Mouse (Mus musculus): ENCODE data around the gene Pkp3. TPM values are rescaled to one million over a fixed set of nuclear protein-coding genes. Genes with fewer than 3 reads are reported as not detected.

Gene Pkp3
- polyA plus RNA-seq, 1 experiment from 2014 or later = 14.4 TPM

DNA sequence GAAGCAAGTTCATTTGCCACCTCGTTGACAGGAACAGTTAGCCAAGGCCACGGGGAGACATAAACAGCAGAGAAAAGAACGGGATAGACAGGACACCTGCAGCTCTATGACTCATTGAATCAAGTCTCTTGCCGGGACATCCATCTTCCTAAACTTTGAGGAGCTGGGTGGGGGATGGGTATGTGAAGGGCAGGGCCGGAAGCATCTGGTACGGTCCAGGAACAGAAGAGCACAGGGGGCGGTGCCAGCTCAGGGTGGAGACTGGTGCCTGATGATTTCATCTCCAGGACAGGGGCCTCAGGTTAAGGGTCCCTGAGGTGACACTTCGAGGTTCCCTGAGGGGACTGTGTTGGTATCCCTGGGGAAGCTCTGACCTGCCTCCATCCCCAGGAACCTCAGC is 9.9 kb downstream of the Pkp3 start:
- Histone ChIP-seq H3K27me3 (replicated peaks; ENCODE audit: insufficient read depth, low read length) (peaks cover 5% of the 10 kb centered on the region; the same call in 1 of the 2 replicates), H3K4me2 (replicated peaks; ENCODE audit: low read depth, low read length) (no peak overlapping the region), H3K36me3 (ENCODE audit: insufficient read depth, low read length) (no peaks in the 10 kb centered on the region), H3K9ac (replicated peaks; ENCODE audit: low read depth) (no peak overlapping the region), H3K27ac (ENCODE audit: low read length) (no peak overlapping the region), H3K4me1 (ENCODE audit: insufficient read depth, low read depth, low read length) (peaks cover 2% of the 10 kb centered on the region; the same call in 1 of the 2 replicates), H3K4me3 (ENCODE audit: low read depth, low read length) (no peak overlapping the region), H3K9me3 (ENCODE audit: low read length) (no peaks in the 10 kb centered on the region)
- ATAC-seq = peak; percentile 13; the same call in 1 of the 2 replicates
- DNase-seq (ENCODE audit: low spot score) = peak; percentile 57
- 18% methylated on average over 8 of the region's 8 CpGs for WGBS
- TF ChIP-seq EP300 (IDR thresholded peaks at IDR 0.05) (no peak), CTCF (IDR thresholded peaks at IDR 0.05) (no peak)

DNA sequence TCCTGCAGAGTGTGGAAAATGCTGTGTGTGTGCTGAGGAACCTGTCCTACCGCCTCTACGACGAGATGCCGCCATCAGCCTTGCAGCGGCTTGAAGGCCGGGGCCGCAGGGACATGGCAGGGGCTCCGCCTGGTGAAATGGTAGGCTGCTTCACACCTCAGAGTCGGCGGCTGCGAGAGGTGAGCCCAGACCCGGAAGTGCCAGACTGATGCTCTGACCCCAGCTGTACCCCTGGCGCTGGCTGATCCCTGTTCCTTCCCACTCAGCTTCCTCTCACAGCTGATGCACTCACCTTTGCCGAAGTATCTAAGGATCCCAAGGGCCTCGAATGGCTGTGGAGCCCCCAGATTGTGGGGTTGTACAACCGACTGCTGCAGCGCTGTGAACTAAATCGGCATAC is 10.5 kb downstream of the Pkp3 start:
- Histone ChIP-seq H3K9me3 (ENCODE audit: low read length) (no peaks in the 10 kb centered on the region), H3K27me3 (replicated peaks; ENCODE audit: insufficient read depth, low read length) (peaks cover 5% of the 10 kb centered on the region; the same call in 1 of the 2 replicates), H3K4me2 (replicated peaks; ENCODE audit: low read depth, low read length) (0 out of 2 replicates have a peak overlapping the region, but pooled peaks have one; percentile 6), H3K4me1 (ENCODE audit: insufficient read depth, low read depth, low read length) (peaks cover 2% of the 10 kb centered on the region; the same call in 1 of the 2 replicates), H3K4me3 (ENCODE audit: low read depth, low read length) (no peak overlapping the region), H3K36me3 (ENCODE audit: insufficient read depth, low read length) (no peaks in the 10 kb centered on the region), H3K9ac (replicated peaks; ENCODE audit: low read depth) (no peak overlapping the region), H3K27ac (ENCODE audit: low read length) (no peak overlapping the region)
- no peak for DNase-seq (ENCODE audit: low spot score)
- 12% methylated on average over 18 of the region's 18 CpGs for WGBS
- no peak for ATAC-seq
- no peak for TF ChIP-seq CTCF (IDR thresholded peaks at IDR 0.05)
- TF ChIP-seq EP300 (IDR thresholded peaks at IDR 0.05) = no peak

DNA sequence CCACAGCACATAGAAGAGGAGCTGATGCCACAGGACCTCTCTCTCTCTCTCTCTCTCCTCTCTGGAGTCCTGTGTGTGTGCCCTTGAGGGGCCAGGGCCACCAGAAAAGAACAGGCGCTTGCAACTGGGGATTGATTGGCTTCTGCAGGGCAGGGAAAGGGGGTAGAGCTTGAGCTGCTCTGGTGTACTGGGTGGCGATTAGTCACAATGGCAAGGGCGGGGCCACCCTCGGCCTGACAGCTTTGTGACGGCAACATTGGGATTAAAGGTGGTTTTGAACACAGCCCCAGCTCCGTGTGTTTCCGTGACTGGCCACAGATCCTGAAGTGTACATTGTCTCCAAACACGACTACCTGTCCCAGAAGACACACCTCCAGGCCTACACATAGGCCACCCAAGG is 12.2 kb downstream of the Pkp3 start:
- Histone ChIP-seq H3K36me3 (ENCODE audit: insufficient read depth, low read length) (no peaks in the 10 kb centered on the region), H3K27ac (ENCODE audit: low read length) (no peak overlapping the region), H3K4me2 (replicated peaks; ENCODE audit: low read depth, low read length) (no peak overlapping the region), H3K4me3 (ENCODE audit: low read depth, low read length) (no peak overlapping the region), H3K27me3 (replicated peaks; ENCODE audit: insufficient read depth, low read length) (peaks cover 5% of the 10 kb centered on the region; the same call in 1 of the 2 replicates), H3K9me3 (ENCODE audit: low read length) (no peaks in the 10 kb centered on the region), H3K4me1 (ENCODE audit: insufficient read depth, low read depth, low read length) (peaks cover 2% of the 10 kb centered on the region; the same call in 1 of the 2 replicates), H3K9ac (replicated peaks; ENCODE audit: low read depth) (no peak overlapping the region)
- no peak for ATAC-seq
- no peak for TF ChIP-seq CTCF (IDR thresholded peaks at IDR 0.05)
- no peak for TF ChIP-seq EP300 (IDR thresholded peaks at IDR 0.05)
- no peak for DNase-seq (ENCODE audit: low spot score)
- WGBS = 73% methylated on average over 8 of the region's 8 CpGs

DNA sequence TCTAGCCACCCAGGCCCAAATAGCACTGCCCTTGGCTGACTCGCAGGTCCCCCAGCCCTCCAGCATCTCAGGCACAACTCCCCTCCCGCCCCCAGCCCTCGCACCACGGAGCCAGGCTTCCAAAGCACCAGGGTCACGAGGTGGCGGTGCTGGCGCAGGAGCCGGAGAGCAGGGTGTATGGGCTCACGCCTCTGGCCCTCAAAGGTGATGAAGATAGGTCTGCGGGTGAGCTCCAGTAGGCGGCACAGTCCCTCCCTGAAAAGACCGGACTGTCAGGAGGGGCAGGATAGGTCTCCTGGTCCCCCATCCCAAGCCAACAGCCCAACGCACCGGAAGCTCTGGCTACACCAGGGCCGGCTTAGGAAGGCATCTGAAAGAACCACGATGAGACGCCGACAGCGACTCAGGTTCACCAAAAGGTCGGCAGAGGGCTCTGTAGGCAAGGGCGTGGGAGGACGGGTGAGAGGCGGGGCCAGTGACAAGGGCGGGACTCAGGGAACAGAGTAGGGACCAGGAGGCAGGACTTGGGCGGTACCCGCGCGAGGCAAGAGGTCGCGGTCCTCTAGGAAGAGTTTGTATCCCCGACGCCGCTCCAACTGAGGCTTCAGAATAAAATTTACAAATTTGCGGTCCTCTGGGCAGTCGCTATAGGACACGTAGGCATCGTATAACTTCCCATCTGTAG is 14.2 kb downstream of the Pkp3 start:
- no peaks in the 10 kb centered on the region for H3K36me3 ChIP-seq (ENCODE audit: insufficient read depth, low read length)
- H3K9me3 ChIP-seq (ENCODE audit: low read length) = no peaks in the 10 kb centered on the region
- no peak overlapping the region for H3K4me3 ChIP-seq (ENCODE audit: low read depth, low read length)
- H3K4me2 ChIP-seq (replicated peaks; ENCODE audit: low read depth, low read length) = peak overlapping the region; percentile 36
- DNase-seq (ENCODE audit: low spot score) = peak; percentile 94
- H3K27me3 ChIP-seq (replicated peaks; ENCODE audit: insufficient read depth, low read length) = peaks cover 5% of the 10 kb centered on the region; the same call in 1 of the 2 replicates
- peak; percentile 93 for ATAC-seq
- no peak overlapping the region for H3K9ac ChIP-seq (replicated peaks; ENCODE audit: low read depth)
- TF ChIP-seq EP300 (IDR thresholded peaks at IDR 0.05) (no peak), CTCF (IDR thresholded peaks at IDR 0.05) (peak; percentile 78)
- WGBS = 6% methylated on average over 37 of the region's 37 CpGs
- peaks cover 2% of the 10 kb centered on the region; the same call in 1 of the 2 replicates for H3K4me1 ChIP-seq (ENCODE audit: insufficient read depth, low read depth, low read length)
- no peak overlapping the region for H3K27ac ChIP-seq (ENCODE audit: low read length)

DNA sequence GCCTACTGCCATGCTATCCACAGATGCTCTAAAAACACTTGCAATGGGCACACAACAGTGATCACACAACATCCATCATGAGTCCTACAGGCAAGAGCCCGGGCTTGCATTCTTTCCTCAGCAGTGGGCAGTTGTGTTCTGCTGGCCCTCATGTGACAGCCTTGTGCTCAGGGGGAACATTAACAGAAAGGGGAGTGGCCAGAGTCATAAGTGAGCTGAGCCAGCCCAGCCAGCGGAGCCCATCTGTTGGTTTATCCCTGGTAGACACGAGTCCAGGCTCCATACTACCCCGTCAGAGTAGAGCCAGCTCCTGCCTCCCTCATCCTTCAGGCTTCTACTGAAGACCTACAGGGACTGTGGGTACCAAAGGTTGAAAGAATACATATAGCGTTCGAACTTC is 15.9 kb downstream of the Pkp3 start:
- TF ChIP-seq CTCF (IDR thresholded peaks at IDR 0.05) (no peak), EP300 (IDR thresholded peaks at IDR 0.05) (no peak)
- no peaks in the 10 kb centered on the region for H3K36me3 ChIP-seq (ENCODE audit: insufficient read depth, low read length)
- no peaks in the 10 kb centered on the region for H3K9me3 ChIP-seq (ENCODE audit: low read length)
- H3K4me2 ChIP-seq (replicated peaks; ENCODE audit: low read depth, low read length) = no peak overlapping the region
- no peak overlapping the region for H3K9ac ChIP-seq (replicated peaks; ENCODE audit: low read depth)
- H3K27me3 ChIP-seq (replicated peaks; ENCODE audit: insufficient read depth, low read length) = peaks cover 5% of the 10 kb centered on the region; the same call in 1 of the 2 replicates
- no peak overlapping the region for H3K27ac ChIP-seq (ENCODE audit: low read length)
- DNase-seq (ENCODE audit: low spot score) (no peak), ATAC-seq (no peak)
- peaks cover 2% of the 10 kb centered on the region; the same call in 1 of the 2 replicates for H3K4me1 ChIP-seq (ENCODE audit: insufficient read depth, low read depth, low read length)
- H3K4me3 ChIP-seq (ENCODE audit: low read depth, low read length) = no peak overlapping the region
- WGBS = 81% methylated on average over 6 of the region's 6 CpGs

DNA sequence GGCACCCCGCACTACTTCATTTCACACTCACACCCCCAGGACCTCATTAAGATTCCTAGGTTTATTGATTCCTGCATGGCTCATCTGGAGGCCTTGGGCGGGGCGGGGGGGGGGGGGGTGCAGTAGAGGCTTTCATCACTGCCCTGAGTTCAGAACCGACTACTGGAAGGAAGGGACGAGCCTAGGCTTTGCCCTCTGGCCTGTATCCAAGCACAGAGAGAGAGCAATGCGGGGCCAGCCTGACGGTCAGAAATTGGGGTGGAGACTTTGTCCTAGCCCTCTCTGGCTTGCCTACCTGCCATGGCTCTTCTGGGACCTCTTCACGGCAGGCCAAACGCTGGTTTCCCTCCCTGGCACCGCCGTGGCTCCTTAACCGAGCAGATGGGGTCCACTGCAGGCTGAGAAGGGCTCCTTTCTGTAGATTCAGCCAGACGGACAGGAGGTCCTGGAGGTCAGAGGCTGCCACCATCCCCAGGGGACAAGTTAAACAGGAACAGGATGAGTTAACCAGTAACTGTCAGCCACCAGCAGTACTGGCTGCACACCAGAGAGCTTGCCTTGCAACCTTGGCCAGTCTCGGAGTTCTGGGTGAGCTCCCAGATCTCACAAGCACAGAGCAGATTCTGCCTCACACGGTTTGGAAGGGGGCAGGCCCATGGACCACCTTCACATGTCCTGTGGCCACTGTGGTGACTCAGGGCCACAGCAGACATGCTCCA is 16.6 kb downstream of the Pkp3 start:
- no peak for TF ChIP-seq CTCF (IDR thresholded peaks at IDR 0.05)
- TF ChIP-seq EP300 (IDR thresholded peaks at IDR 0.05) = no peak
- Histone ChIP-seq H3K27ac (ENCODE audit: low read length) (no peak overlapping the region), H3K36me3 (ENCODE audit: insufficient read depth, low read length) (no peaks in the 10 kb centered on the region), H3K9ac (replicated peaks; ENCODE audit: low read depth) (no peak overlapping the region), H3K4me2 (replicated peaks; ENCODE audit: low read depth, low read length) (no peak overlapping the region), H3K27me3 (replicated peaks; ENCODE audit: insufficient read depth, low read length) (no peaks in the 10 kb centered on the region), H3K4me3 (ENCODE audit: low read depth, low read length) (no peak overlapping the region), H3K4me1 (ENCODE audit: insufficient read depth, low read depth, low read length) (peaks cover 2% of the 10 kb centered on the region; the same call in 1 of the 2 replicates), H3K9me3 (ENCODE audit: low read length) (no peaks in the 10 kb centered on the region)
- DNase-seq (ENCODE audit: low spot score) (no peak), ATAC-seq (no peak)
- WGBS = 61% methylated on average over 15 of the region's 15 CpGs
